Comparison of ENCODE assay signal across 9 mouse cellular contexts in the genomic region with DNA sequence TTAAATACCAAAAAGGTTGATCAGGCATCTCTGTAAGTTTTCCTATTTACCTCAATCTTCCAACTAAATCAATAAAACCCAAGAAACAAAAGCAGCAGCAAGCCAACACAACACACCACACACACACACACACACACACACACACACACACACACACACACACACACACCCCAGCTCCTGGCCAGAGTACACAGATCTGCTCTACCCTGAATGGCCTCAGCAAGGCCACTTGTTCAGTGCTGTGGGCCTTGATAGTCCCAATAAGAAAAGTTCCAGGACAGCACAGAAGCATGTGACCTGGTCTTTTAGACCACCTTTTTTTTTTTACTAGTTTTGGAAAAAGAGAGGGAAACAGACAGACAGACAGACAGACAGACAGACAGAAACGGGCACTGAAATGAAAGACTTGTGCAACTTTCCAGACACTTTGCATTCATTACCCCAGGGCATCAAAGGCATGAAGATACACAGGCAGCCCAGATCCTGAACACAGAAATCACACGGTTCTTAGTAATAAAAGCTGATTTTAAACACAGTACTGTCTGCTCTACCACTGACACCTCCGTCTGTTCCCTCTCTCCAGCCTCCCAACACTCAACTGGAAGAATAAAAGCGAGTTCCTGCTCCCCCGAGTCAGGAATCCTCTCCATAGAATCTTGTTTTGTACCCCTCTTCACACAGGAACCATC. TPM values are rescaled to one million over a fixed set of nuclear protein-coding genes. Genes with fewer than 3 reads are reported as not detected.
DNase-seq lines count a peak whose midpoint lies in the region; ATAC-seq and TF ChIP-seq lines count a peak whose summit lies in the region.
"Had no signal": no experiment of that assay in that cellular context is flagged by ENCODE, and none has a peak within 500 bp of the region (broad histone marks: within the 10 kb centered on the region; RNA-seq: fewer than 3 reads in every experiment).

No protein-coding gene starts in this region.

- peaks cover 24% of the 10 kb centered on the region for H3K4me1 ChIP-seq in liver, embryonic 11.5 days (replicated peaks; ENCODE audit: control insufficient read depth, insufficient read depth, low read length)
- H3K4me1 ChIP-seq in liver, postnatal 0 days (ENCODE audit: insufficient read depth): no peaks in the 10 kb centered on the region
- H3K4me1 ChIP-seq in hindbrain, embryonic 15.5 days (replicated peaks): peaks cover 54% of the 10 kb centered on the region
- peaks cover 49% of the 10 kb centered on the region for H3K4me1 ChIP-seq in neural tube, embryonic 12.5 days

- H3K27ac ChIP-seq in liver, embryonic 11.5 days (ENCODE audit: low read depth, low read length): no peak overlapping the region
- H3K27ac ChIP-seq in liver, postnatal 0 days (ENCODE audit: low read depth): no peak overlapping the region
- 0 out of 2 replicates have a peak overlapping the region, but pooled peaks have one; percentile 19 for H3K27ac ChIP-seq in hindbrain, embryonic 15.5 days (replicated peaks)
- H3K27ac ChIP-seq in neural tube, embryonic 12.5 days: no peak overlapping the region

- TF ChIP-seq EP300 in liver, postnatal 0 days (IDR thresholded peaks at IDR 0.05; ENCODE audit: low read depth): no peak

- no peak for TF ChIP-seq CTCF in liver, postnatal 0 days (IDR thresholded peaks at IDR 0.05; ENCODE audit: low read depth)

- WGBS in liver, embryonic 11.5 days: 53% methylated on average over 5 of the region's 5 CpGs
- WGBS in liver, postnatal 0 days (ENCODE audit: insufficient replicate concordance): 55% methylated on average over 5 of the region's 5 CpGs
- WGBS in hindbrain, embryonic 15.5 days: 27% methylated on average over 5 of the region's 5 CpGs
- WGBS in neural tube, embryonic 12.5 days: 19% methylated on average over 5 of the region's 5 CpGs

- H3K4me3 ChIP-seq in liver, embryonic 11.5 days (ENCODE audit: low read depth, low read length): no peak overlapping the region
- no peak overlapping the region for H3K4me3 ChIP-seq in liver, postnatal 0 days (ENCODE audit: low read depth, low read length)
- peak overlapping the region; percentile 93 for H3K4me3 ChIP-seq in hindbrain, embryonic 15.5 days
- H3K4me3 ChIP-seq in neural tube, embryonic 12.5 days: no peak overlapping the region

- peak; percentile 52 for DNase-seq in adrenal gland, adult 2 months
- no peak for DNase-seq in adrenal gland, postnatal 4 days (ENCODE audit: low spot score in 2 of 2)
- DNase-seq in liver, embryonic 11.5 days (ENCODE audit: low spot score): no peak
- DNase-seq in liver, postnatal 0 days: no peak
- DNase-seq in ovary, postnatal 36 days (ENCODE audit: low spot score): no peak
- DNase-seq in spleen, postnatal 10 days (ENCODE audit: low spot score in 2 of 2): no peak
- DNase-seq: cerebellum, postnatal 14 days had no signal

- peak overlapping the region; percentile 17; the same call in 1 of the 2 replicates for H3K4me2 ChIP-seq in liver, embryonic 11.5 days
- H3K4me2 ChIP-seq in liver, postnatal 0 days (ENCODE audit: low read depth, low read length): no peak overlapping the region
- H3K4me2 ChIP-seq in hindbrain, embryonic 15.5 days: peak overlapping the region; percentile 66
- peak overlapping the region; percentile 72 for H3K4me2 ChIP-seq in neural tube, embryonic 12.5 days (replicated peaks)

- H3K36me3 ChIP-seq in liver, embryonic 11.5 days (ENCODE audit: control insufficient read depth, insufficient read depth, low read length): peaks cover 6% of the 10 kb centered on the region; the same call in 1 of the 2 replicates
- H3K36me3 ChIP-seq in liver, postnatal 0 days (replicated peaks; ENCODE audit: insufficient read depth, low read length): 0 out of 2 replicates have a peak, but pooled peaks cover 5% of the 10 kb centered on the region
- H3K36me3 ChIP-seq in hindbrain, embryonic 15.5 days: no peaks in the 10 kb centered on the region
- peaks cover 11% of the 10 kb centered on the region; the same call in 1 of the 2 replicates for H3K36me3 ChIP-seq in neural tube, embryonic 12.5 days

- no peak overlapping the region for H3K9ac ChIP-seq in liver, embryonic 11.5 days (ENCODE audit: low read depth, low read length)
- H3K9ac ChIP-seq in liver, postnatal 0 days (replicated peaks): no peak overlapping the region
- no peak overlapping the region for H3K9ac ChIP-seq in hindbrain, embryonic 15.5 days
- no peak overlapping the region for H3K9ac ChIP-seq in neural tube, embryonic 12.5 days

- no peaks in the 10 kb centered on the region for H3K27me3 ChIP-seq in liver, embryonic 11.5 days (replicated peaks; ENCODE audit: control insufficient read depth, insufficient read depth, low read length)
- no peaks in the 10 kb centered on the region for H3K27me3 ChIP-seq in liver, postnatal 0 days (ENCODE audit: insufficient read depth, low read length)
- no peaks in the 10 kb centered on the region for H3K27me3 ChIP-seq in hindbrain, embryonic 15.5 days
- H3K27me3 ChIP-seq in neural tube, embryonic 12.5 days (replicated peaks): no peaks in the 10 kb centered on the region

- H3K9me3 ChIP-seq in liver, embryonic 11.5 days (ENCODE audit: control insufficient read depth, low read length): no peaks in the 10 kb centered on the region
- H3K9me3 ChIP-seq in liver, postnatal 0 days (ENCODE audit: low read length): no peaks in the 10 kb centered on the region
- no peaks in the 10 kb centered on the region for H3K9me3 ChIP-seq in hindbrain, embryonic 15.5 days
- no peaks in the 10 kb centered on the region for H3K9me3 ChIP-seq in neural tube, embryonic 12.5 days

- ATAC-seq in liver, embryonic 11.5 days (replicated peaks; ENCODE audit: low FRiP score): no peak
- no peak for ATAC-seq in liver, postnatal 0 days
- no peak for ATAC-seq in hindbrain, embryonic 15.5 days (ENCODE audit: low FRiP score, low read depth)
- ATAC-seq in neural tube, embryonic 12.5 days (ENCODE audit: low FRiP score, low read depth): no peak

RNA-seq across cellular contexts. Expression of gene Pbx1, which starts 6.9 kb away (rescaled TPM):
- 100 to 1,000 TPM; 148 to 210 TPM for total RNA-seq in adrenal gland, adult 2 months (2021)
- 35.7 and 66.2 TPM in 2 replicates for polyA plus RNA-seq in adrenal gland, adult 2 months (2012; rRNA removed)
- 100 to 1,000 TPM; 202 to 226 TPM for total RNA-seq in adrenal gland, postnatal 4 days (2021)
- polyA plus RNA-seq in liver, embryonic 11.5 days (2014; fragmentation: Nextera tagmentation; extraction: Ambion mirVana): 14.6 and 17.0 TPM in 2 replicates
- polyA plus RNA-seq in liver, postnatal 0 days (2015; fragmentation: Nextera tagmentation; extraction: Ambion mirVana): 4.0 TPM in 2 replicates
- polyA plus RNA-seq in hindbrain, embryonic 15.5 days (2015; fragmentation: Nextera tagmentation; extraction: Ambion mirVana): 44.2 and 57.0 TPM in 2 replicates
- 43.9 and 53.7 TPM in 2 replicates for polyA plus RNA-seq in neural tube, embryonic 12.5 days (2016; fragmentation: Nextera tagmentation; extraction: Ambion mirVana)
